Mouse (Mus musculus) heart, embryonic 10.5 days (tissue): ENCODE measurements around the gene Myo1b. TPM values are rescaled to one million over a fixed set of nuclear protein-coding genes. Genes with fewer than 3 reads are reported as not detected.

ENCODE experiments used
- DNase-seq: peaks from one replicate; pipeline ENCODE4 v3.0.0-alpha.2; 2017; ENCODE audit warnings: low spot score
- H3K27ac ChIP-seq: fragments of 300-500 bp; sonication (generic); 2 replicates; pipeline ENCODE4 v1.5.1; 2016; ENCODE audit warnings: mild to moderate bottlenecking
- H3K27me3 ChIP-seq: fragments of 300-500 bp; sonication (generic); 2 replicates; pipeline ENCODE4 v1.6.1; 2016; ENCODE audit warnings: mild to moderate bottlenecking; ENCODE audit not compliant: poor library complexity, insufficient read depth, severe bottlenecking
- H3K36me3 ChIP-seq: fragments of 300-500 bp; sonication (generic); 2 replicates; pipeline ENCODE4 v1.6.1; 2016; ENCODE audit warnings: mild to moderate bottlenecking, moderate library complexity
- H3K4me1 ChIP-seq: fragments of 300-500 bp; sonication (generic); 2 replicates; pipeline ENCODE4 v1.6.1; 2016; ENCODE audit warnings: mild to moderate bottlenecking
- H3K4me3 ChIP-seq: fragments of 300-500 bp; sonication (generic); 2 replicates; pipeline ENCODE4 v1.5.1; 2016; ENCODE audit warnings: mild to moderate bottlenecking, moderate library complexity
- H3K9me3 ChIP-seq: fragments of 300-500 bp; sonication (generic); 2 replicates; pipeline ENCODE4 v1.6.1; 2016; ENCODE audit warnings: mild to moderate bottlenecking, moderate library complexity
- WGBS: fragments of 180-500 bp; shearing (Covaris S2); methylation state at CpG from one replicate; pipeline ENCODE4 v1.1.7; 2016; 5-methylcytosine and 5-hydroxymethylcytosine counted together
- polyA plus RNA-seq: library from polyadenylated mRNA; unstranded; fragments of >200 nt; fragmentation: Nextera tagmentation; extraction: Ambion mirVana; gene quantifications from 2 replicates; pipeline ENCODE4 v1.2.1, GENCODE M21; 2016

The Myo1b gene
- polyA plus RNA-seq, 1 experiment from 2014 or later: 48.2 TPM

GRCm38 (mm10) chr1:51706106-51706505, 209.8 kb downstream of the Myo1b start:
- 83% methylated on average over 3 of the region's 3 CpGs for WGBS
- Histone ChIP-seq H3K4me1 (no peaks in the 10 kb centered on the region), H3K4me3 (no peak overlapping the region), H3K27ac (no peak overlapping the region), H3K27me3 (no peaks in the 10 kb centered on the region), H3K36me3 (no peaks in the 10 kb centered on the region), H3K9me3 (no peaks in the 10 kb centered on the region)
- no peak for DNase-seq

GRCm38 (mm10) chr1:51704610-51705009, 211.3 kb downstream of the Myo1b start:
- Histone ChIP-seq H3K4me3 (no peak overlapping the region), H3K4me1 (no peaks in the 10 kb centered on the region), H3K27ac (no peak overlapping the region), H3K27me3 (no peaks in the 10 kb centered on the region), H3K36me3 (no peaks in the 10 kb centered on the region), H3K9me3 (no peaks in the 10 kb centered on the region)
- no peak for DNase-seq
- 72% methylated on average over 4 of the region's 4 CpGs for WGBS

Other genes with a start within 250 kb of the Myo1b start
- gene Stat4, start 71.1 kb upstream of the Myo1b start, polyA plus RNA-seq: 0.99 and 1.0 TPM in 2 replicates
- gene Stat1, start 203.4 kb upstream of the Myo1b start, polyA plus RNA-seq: 17.9 and 25.8 TPM in 2 replicates